Mouse (Mus musculus): ENCODE measurements around the gene Pld2.

DNA sequence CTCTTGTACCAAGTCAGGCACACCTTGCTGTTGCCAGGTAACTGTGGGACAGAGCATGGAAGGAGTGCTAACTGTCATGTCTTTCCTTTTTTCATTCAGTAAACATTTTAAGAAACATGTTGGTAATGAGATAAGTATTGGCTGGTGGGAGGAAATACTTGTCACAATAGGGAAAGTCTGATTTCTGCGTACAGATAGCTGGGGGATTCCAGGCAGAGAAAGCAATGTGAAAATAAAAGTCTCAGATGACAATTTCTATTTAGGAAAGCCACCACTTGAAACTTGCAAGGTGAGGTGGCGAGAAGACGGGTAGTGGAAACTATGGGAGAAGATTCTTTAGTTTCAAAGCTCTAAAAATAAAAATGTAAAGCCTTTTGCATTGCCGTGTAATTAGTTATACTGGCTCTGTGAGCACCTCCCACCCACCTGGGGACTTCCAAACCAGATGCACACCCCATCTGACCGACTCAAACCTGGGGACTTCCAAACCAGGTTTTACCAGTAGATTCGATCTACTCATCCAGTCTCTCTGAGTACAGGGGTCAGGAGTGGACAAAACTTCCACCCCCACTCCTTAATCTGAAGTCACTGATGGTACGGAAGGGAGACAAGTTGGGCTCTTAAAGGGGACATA lies 27.0 kb upstream of the Pld2 start:
- no peak for TF ChIP-seq USF2 (IDR thresholded peaks at IDR 0.05; ENCODE audit: borderline replicate concordance in 1 of 2, insufficient read depth in 1 of 2, low read depth in 1 of 2, low read length in 2 of 2)
- TF ChIP-seq CTCF (IDR thresholded peaks at IDR 0.05 in 2 of 3, conservative IDR thresholded peaks at IDR 0.05 in 1 of 3; ENCODE audit: control insufficient read depth in 1 of 3, insufficient read depth in 1 of 3, low read depth in 2 of 3, low read length in 3 of 3, poor library complexity in 1 of 3, severe bottlenecking in 1 of 3) = no peak
- no peak for TF ChIP-seq TBP (IDR thresholded peaks at IDR 0.05; ENCODE audit: low read depth, low read length)
- no peak for TF ChIP-seq USF1 (IDR thresholded peaks at IDR 0.05; ENCODE audit: low read depth, low read length)
- no peak for TF ChIP-seq UBTF (IDR thresholded peaks at IDR 0.05; ENCODE audit: borderline replicate concordance, insufficient read depth, low read depth, low read length)
- no peak for TF ChIP-seq POLR2A (IDR thresholded peaks at IDR 0.05; ENCODE audit: control insufficient read depth in 1 of 2, insufficient read depth in 1 of 2, low read depth in 1 of 2, low read length in 2 of 2, poor library complexity in 1 of 2)

Measured in MEL (cell line).